Mouse (Mus musculus): ENCODE data around the gene Kansl1l.
A peak's percentile ranks its signal among the peaks of the same experiment; 100 is the strongest.

- TF ChIP-seq CTCF (IDR thresholded peaks at IDR 0.05; ENCODE audit: low read depth) (peak; percentile 6; the same call in 1 of the 2 replicates), EP300 (optimal IDR thresholded peaks at IDR 0.05) (no peak)
Observed at GRCm38 (mm10) chr1:66700693-66701575, 116.4 kb downstream of the Kansl1l start, which contains the start of gene Rpe.
